Mouse (Mus musculus) lung, postnatal 0 days (tissue): ENCODE measurements around the gene Olfr70.

Experiments used
- CTCF ChIP-seq: IDR thresholded peaks from 2 replicates; pipeline ENCODE4 v1.5.1; 2016; ENCODE audit warnings: antibody characterized with exemption, mild to moderate bottlenecking
- EP300 ChIP-seq: IDR thresholded peaks from 2 replicates; pipeline ENCODE4 v1.6.1; 2016; ENCODE audit warnings: antibody characterized with exemption, mild to moderate bottlenecking, control low read depth

DNA sequence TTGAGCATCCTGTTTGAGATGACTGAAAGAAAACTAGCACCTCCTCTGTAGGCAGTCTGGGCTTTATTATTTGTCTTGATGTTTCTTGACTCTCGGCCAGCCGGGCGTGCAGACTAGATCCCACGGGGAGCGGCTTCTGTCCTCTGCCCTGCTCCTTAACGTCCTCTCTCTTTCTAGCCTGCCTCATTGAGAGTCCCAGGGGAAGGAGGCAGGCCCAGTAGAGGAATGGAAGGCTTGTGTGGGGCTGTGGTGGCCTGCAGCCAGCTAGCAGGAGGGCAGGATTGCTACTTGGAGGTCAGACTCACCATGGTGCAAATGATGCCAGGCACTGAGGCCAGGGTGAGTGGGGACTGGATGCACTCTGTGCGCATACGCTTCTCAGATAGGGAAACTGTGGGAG is 3.2 kb upstream of the Olfr70 start:
- TF ChIP-seq CTCF (no peak), EP300 (no peak)
